Mouse (Mus musculus) erythroblast, adult 5-6 weeks (primary cell): Measurements from ENCODE around the gene H2-Oa. TPM values are rescaled to one million over a fixed set of nuclear protein-coding genes. Genes with fewer than 3 reads are reported as not detected.

Experiments
- ATAC-seq: replicated peaks from 2 replicates; pipeline ENCODE4 v1.8.0; 2016; ENCODE audit warnings: moderate number of reproducible peaks, mild to moderate bottlenecking, moderate TSS enrichment, inconsistent platforms; ENCODE audit not compliant: poor library complexity, low FRiP score, severe bottlenecking
- total RNA-seq, 2 experiments: library from RNA; stranded (forward) in 1 of 2; stranded (reverse) in 1 of 2; fragments of 150-400 nt in 1 of 2; fragments of 200-764, 138-1000 nt in 1 of 2; gene quantifications; 2 replicates each; pipeline versions ENCODE4 v1.2.3 to v1.2.4; 2015 to 2017; ENCODE audit warnings: low replicate concordance in 2 of 2

Gene H2-Oa
- total RNA-seq, 2 experiments from 2014 or later: 1.1 to 7.9 TPM

- ATAC-seq: no peak
These were observed 6.8 kb downstream of the H2-Oa start for GRCm38 (mm10) chr17:34098709-34099479.

- ATAC-seq: no peak
These were observed 7.4 kb downstream of the H2-Oa start for GRCm38 (mm10) chr17:34099531-34099930.

- peak; percentile 43 for ATAC-seq
These were observed 9.0 kb downstream of the H2-Oa start for GRCm38 (mm10) chr17:34101185-34101584.

- peak; percentile 89 for ATAC-seq
These were observed 9.5 kb downstream of the H2-Oa start for GRCm38 (mm10) chr17:34101604-34102032.

- ATAC-seq: no peak
These were observed 10.7 kb downstream of the H2-Oa start for GRCm38 (mm10) chr17:34102831-34103230.

- no peak for ATAC-seq
These were observed 12.7 kb downstream of the H2-Oa start for GRCm38 (mm10) chr17:34104804-34105203.

- no peak for ATAC-seq
These were observed 14.4 kb downstream of the H2-Oa start for GRCm38 (mm10) chr17:34106555-34106954.

- ATAC-seq: no peak
These were observed 15.1 kb downstream of the H2-Oa start for GRCm38 (mm10) chr17:34107109-34107867.

GRCm38 (mm10) chr17:34108460-34108859 lies 16.3 kb downstream of the H2-Oa start:
- no peak for ATAC-seq

- peak; percentile 30; the same call in 1 of the 2 replicates for ATAC-seq
These were observed 17.1 kb downstream of the H2-Oa start for GRCm38 (mm10) chr17:34109038-34109805.

- no peak for ATAC-seq
These were observed 17.7 kb downstream of the H2-Oa start for GRCm38 (mm10) chr17:34109806-34110195.

- ATAC-seq: no peak
These were observed 18.2 kb downstream of the H2-Oa start for GRCm38 (mm10) chr17:34110309-34110708.

GRCm38 (mm10) chr17:34114114-34114513 lies 22.0 kb downstream of the H2-Oa start:
- ATAC-seq: no peak

GRCm38 (mm10) chr17:34116736-34117370 lies 24.7 kb downstream of the H2-Oa start:
- ATAC-seq: no peak

- ATAC-seq: 0 out of 2 replicates have a peak, but pooled peaks have one; percentile 38
These were observed 25.4 kb downstream of the H2-Oa start for GRCm38 (mm10) chr17:34117421-34118112.

- no peak for ATAC-seq
These were observed 26.2 kb downstream of the H2-Oa start for GRCm38 (mm10) chr17:34118113-34118872.

- peak; percentile 25 for ATAC-seq
These were observed 26.7 kb downstream of the H2-Oa start for GRCm38 (mm10) chr17:34118873-34119248.
